ENCODE assay signal across 11 mouse cellular contexts in genomic region chr17:4266487-4266886, GRCm38 (mm10).
DNase-seq lines count a peak whose midpoint lies in the region; ATAC-seq and TF ChIP-seq lines count a peak whose summit lies in the region.
"Had no signal": no experiment of that assay in that cellular context is flagged by ENCODE, and none has a peak within 500 bp of the region (broad histone marks: within the 10 kb centered on the region; RNA-seq: fewer than 3 reads in every experiment).

No protein-coding gene starts in this region.

- H3K4me2 ChIP-seq in heart, embryonic 14.5 days (ENCODE audit: low read length): peak overlapping the region; percentile 1; the same call in 1 of the 2 replicates
- no peak overlapping the region for H3K4me2 ChIP-seq in midbrain, embryonic 12.5 days (replicated peaks)
- no peak overlapping the region for H3K4me2 ChIP-seq in midbrain, embryonic 16.5 days (ENCODE audit: low read length)
- H3K4me2 ChIP-seq in limb, embryonic 11.5 days (ENCODE audit: low read depth, severe bottlenecking): peak overlapping the region; percentile 30; the same call in 1 of the 2 replicates
- H3K4me2 ChIP-seq: limb, embryonic 15.5 days had no signal

- WGBS in heart, embryonic 14.5 days: 27% methylated on average over 5 of the region's 5 CpGs
- 54% methylated on average over 5 of the region's 5 CpGs for WGBS in midbrain, embryonic 12.5 days
- 45% methylated on average over 5 of the region's 5 CpGs for WGBS in midbrain, embryonic 16.5 days
- 15% methylated on average over 5 of the region's 5 CpGs for WGBS in limb, embryonic 11.5 days
- WGBS in cerebellum, adult 2 months: 62% methylated on average over 5 of the region's 5 CpGs

- H3K9me3 ChIP-seq in heart, embryonic 14.5 days (ENCODE audit: control insufficient read depth, low read length): no peaks in the 10 kb centered on the region
- no peaks in the 10 kb centered on the region for H3K9me3 ChIP-seq in midbrain, embryonic 12.5 days
- no peaks in the 10 kb centered on the region for H3K9me3 ChIP-seq in midbrain, embryonic 16.5 days (replicated peaks; ENCODE audit: control insufficient read depth, low read length, poor library complexity, severe bottlenecking)
- no peaks in the 10 kb centered on the region for H3K9me3 ChIP-seq in limb, embryonic 11.5 days (ENCODE audit: control insufficient read depth, low read length)
- H3K9me3 ChIP-seq: limb, embryonic 15.5 days had no signal

- H3K36me3 ChIP-seq in heart, embryonic 14.5 days (ENCODE audit: control insufficient read depth, insufficient read depth, low read length): no peaks in the 10 kb centered on the region
- H3K36me3 ChIP-seq in midbrain, embryonic 12.5 days: no peaks in the 10 kb centered on the region
- no peaks in the 10 kb centered on the region for H3K36me3 ChIP-seq in midbrain, embryonic 16.5 days (ENCODE audit: control insufficient read depth, insufficient read depth, low read length)
- H3K36me3 ChIP-seq in limb, embryonic 11.5 days (ENCODE audit: control insufficient read depth, insufficient read depth, low read length): no peaks in the 10 kb centered on the region
- H3K36me3 ChIP-seq: limb, embryonic 15.5 days had no signal

- H3K27me3 ChIP-seq in heart, embryonic 14.5 days (ENCODE audit: control insufficient read depth, insufficient read depth, low read length): no peaks in the 10 kb centered on the region
- H3K27me3 ChIP-seq in midbrain, embryonic 12.5 days: no peaks in the 10 kb centered on the region
- no peaks in the 10 kb centered on the region for H3K27me3 ChIP-seq in midbrain, embryonic 16.5 days (ENCODE audit: control insufficient read depth, insufficient read depth, low read depth, low read length)
- no peaks in the 10 kb centered on the region for H3K27me3 ChIP-seq in limb, embryonic 11.5 days (ENCODE audit: control insufficient read depth, insufficient read depth, low read length)
- H3K27me3 ChIP-seq in cerebellum, adult 2 months (ENCODE audit: control insufficient read depth, insufficient read depth, low read length): no peaks in the 10 kb centered on the region
- H3K27me3 ChIP-seq: limb, embryonic 15.5 days had no signal

- TF ChIP-seq POLR2A in cerebellum, adult 2 months (IDR thresholded peaks at IDR 0.05; ENCODE audit: borderline replicate concordance, insufficient read depth, low read length): no peak

- ATAC-seq in heart, embryonic 14.5 days (ENCODE audit: insufficient number of reproducible peaks, insufficient read depth, low FRiP score, low read depth): no peak
- no peak for ATAC-seq in midbrain, embryonic 12.5 days (ENCODE audit: low FRiP score, low read depth)
- ATAC-seq in midbrain, embryonic 16.5 days: no peak
- ATAC-seq in limb, embryonic 11.5 days (ENCODE audit: insufficient number of reproducible peaks, low FRiP score, low TSS enrichment, low read depth): peak; percentile 68; the same call in 1 of the 2 replicates

- intact Hi-C loops in left cerebral cortex, adult 2 months (cut with DNase I): no loop called here

- no peak for DNase-seq in heart, adult 9 months (ENCODE audit: low spot score in 2 of 2)
- DNase-seq in limb, embryonic 11.5 days (ENCODE audit: low spot score): peak; percentile 35
- DNase-seq in yolk sac, embryonic 10.5 days (ENCODE audit: low spot score): peak; percentile 46
- no peak for DNase-seq in cerebellum, adult 2 months
- no peak for DNase-seq in left cerebral cortex, adult 2 months (ENCODE audit: extremely low spot score in 1 of 2, low spot score in 2 of 2)
- DNase-seq: gastrocnemius, postnatal 25 days; right cerebral cortex, adult 18-20 months had no signal

- no peak overlapping the region for H3K27ac ChIP-seq in heart, embryonic 14.5 days (replicated peaks in 1 of 2; ENCODE audit: control insufficient read depth in 1 of 2, insufficient read depth in 1 of 2, low read depth in 2 of 2, low read length in 2 of 2)
- H3K27ac ChIP-seq in midbrain, embryonic 12.5 days (replicated peaks): 0 out of 2 replicates have a peak overlapping the region, but pooled peaks have one; percentile 25
- no peak overlapping the region for H3K27ac ChIP-seq in midbrain, embryonic 16.5 days (ENCODE audit: low read length)
- peak overlapping the region; percentile 52; the same call in 1 of the 2 replicates for H3K27ac ChIP-seq in limb, embryonic 11.5 days (replicated peaks; ENCODE audit: low read depth, low read length)
- no peak overlapping the region for H3K27ac ChIP-seq in cerebellum, adult 2 months (ENCODE audit: insufficient read depth, low read length)
- no peak overlapping the region for H3K27ac ChIP-seq in left cerebral cortex, adult 2 months
- H3K27ac ChIP-seq: limb, embryonic 15.5 days had no signal

- H3K9ac ChIP-seq in heart, embryonic 14.5 days (ENCODE audit: low read length): no peak overlapping the region
- H3K9ac ChIP-seq in midbrain, embryonic 12.5 days (replicated peaks): no peak overlapping the region
- H3K9ac ChIP-seq in midbrain, embryonic 16.5 days (ENCODE audit: low read depth, low read length): no peak overlapping the region
- no peak overlapping the region for H3K9ac ChIP-seq in limb, embryonic 11.5 days (ENCODE audit: low read length)
- H3K9ac ChIP-seq: limb, embryonic 15.5 days had no signal

- no peak overlapping the region for H3K4me3 ChIP-seq in heart, embryonic 14.5 days (ENCODE audit: control insufficient read depth in 1 of 2, insufficient read depth in 1 of 2, low read depth in 1 of 2, low read length in 2 of 2)
- no peak overlapping the region for H3K4me3 ChIP-seq in midbrain, embryonic 12.5 days
- H3K4me3 ChIP-seq in midbrain, embryonic 16.5 days (ENCODE audit: low read depth, low read length): no peak overlapping the region
- H3K4me3 ChIP-seq in limb, embryonic 11.5 days (ENCODE audit: low read depth, low read length): no peak overlapping the region
- H3K4me3 ChIP-seq in cerebellum, adult 2 months (replicated peaks; ENCODE audit: insufficient read depth, low read depth, low read length): no peak overlapping the region
- no peak overlapping the region for H3K4me3 ChIP-seq in left cerebral cortex, adult 2 months
- H3K4me3 ChIP-seq: limb, embryonic 15.5 days had no signal

- no peak for TF ChIP-seq CTCF in cerebellum, adult 2 months (IDR thresholded peaks at IDR 0.05; ENCODE audit: borderline replicate concordance, insufficient read depth, low read depth, low read length)
- no peak for TF ChIP-seq CTCF in left cerebral cortex, adult 2 months (IDR thresholded peaks at IDR 0.05)

- H3K4me1 ChIP-seq in heart, embryonic 14.5 days (ENCODE audit: control insufficient read depth in 2 of 2, insufficient read depth in 2 of 2, low read length in 2 of 2): no peaks in the 10 kb centered on the region
- peaks cover 16% of the 10 kb centered on the region for H3K4me1 ChIP-seq in midbrain, embryonic 12.5 days
- H3K4me1 ChIP-seq in midbrain, embryonic 16.5 days (ENCODE audit: control insufficient read depth, insufficient read depth, low read length): 0 out of 2 replicates have a peak, but pooled peaks cover 4% of the 10 kb centered on the region
- peaks cover 10% of the 10 kb centered on the region; the same call in 1 of the 2 replicates for H3K4me1 ChIP-seq in limb, embryonic 11.5 days (ENCODE audit: control insufficient read depth, insufficient read depth, low read length)
- H3K4me1 ChIP-seq in cerebellum, adult 2 months (ENCODE audit: control insufficient read depth, insufficient read depth, low read length): no peaks in the 10 kb centered on the region

Comparison
In these comparisons a context has a peak if more than half of its experiments do, and no peak if none do; other contexts are left out.
1. H3K27ac ChIP-seq: peak in midbrain, embryonic 12.5 days (single experiment) and limb, embryonic 11.5 days (single experiment); none in heart, embryonic 14.5 days (0 of 2), midbrain, embryonic 16.5 days (single experiment), cerebellum, adult 2 months (single experiment) and left cerebral cortex, adult 2 months (single experiment).
2. H3K4me2 ChIP-seq: peak in heart, embryonic 14.5 days (single experiment) and limb, embryonic 11.5 days (single experiment); none in midbrain, embryonic 12.5 days (single experiment) and midbrain, embryonic 16.5 days (single experiment).
3. DNase-seq: peak in limb, embryonic 11.5 days (single experiment) and yolk sac, embryonic 10.5 days (single experiment); none in heart, adult 9 months (0 of 2), cerebellum, adult 2 months (0 of 2) and left cerebral cortex, adult 2 months (0 of 2).